Mouse (Mus musculus) lung, adult 18-20 months (tissue): ENCODE results near the gene Dusp22.
A peak's percentile ranks its signal among the peaks of the same experiment; 100 is the strongest.

Source experiments
- DNase-seq, 2 experiments: peaks; one replicate each; pipeline ENCODE4 v3.0.0; 2022; ENCODE audit warnings: mixed read lengths in 2 of 2

Dusp22 gene

GRCm38 (mm10) chr13:30716611-30717010 is 56.8 kb downstream of the Dusp22 start:
- no peak for DNase-seq

- DNase-seq, result no peak
Observed at GRCm38 (mm10) chr13:30722601-30723000, 62.8 kb downstream of the Dusp22 start.

- no peak for DNase-seq
Observed at GRCm38 (mm10) chr13:30723258-30723657, 63.5 kb downstream of the Dusp22 start.

- DNase-seq, result no peak
Observed at GRCm38 (mm10) chr13:30723858-30724257, 64.1 kb downstream of the Dusp22 start.

- no peak for DNase-seq
Observed at GRCm38 (mm10) chr13:30724691-30725271, 65.0 kb downstream of the Dusp22 start.

GRCm38 (mm10) chr13:30726879-30727278 is 67.1 kb downstream of the Dusp22 start:
- no peak for DNase-seq

GRCm38 (mm10) chr13:30728155-30728554 is 68.4 kb downstream of the Dusp22 start:
- no peak for DNase-seq

- peak in 1 of 2 experiments; percentile 35 for DNase-seq
Observed at GRCm38 (mm10) chr13:30729245-30729644, 69.4 kb downstream of the Dusp22 start.

- DNase-seq, result no peak
Observed at GRCm38 (mm10) chr13:30730104-30730793, 70.5 kb downstream of the Dusp22 start.

GRCm38 (mm10) chr13:30732709-30733445 is 73.1 kb downstream of the Dusp22 start:
- no peak for DNase-seq

- DNase-seq, result no peak
Observed at GRCm38 (mm10) chr13:30736721-30737120, 76.9 kb downstream of the Dusp22 start.

GRCm38 (mm10) chr13:30737257-30737656 is 77.5 kb downstream of the Dusp22 start:
- DNase-seq, result no peak

GRCm38 (mm10) chr13:30738310-30738840 is 78.6 kb downstream of the Dusp22 start:
- DNase-seq, result no peak

GRCm38 (mm10) chr13:30741172-30741571 is 81.4 kb downstream of the Dusp22 start:
- DNase-seq, result no peak

- DNase-seq, result no peak
Observed at GRCm38 (mm10) chr13:30742411-30742970, 82.7 kb downstream of the Dusp22 start.

GRCm38 (mm10) chr13:30745121-30745520 is 85.3 kb downstream of the Dusp22 start:
- DNase-seq, result no peak

GRCm38 (mm10) chr13:30747068-30747467 is 87.3 kb downstream of the Dusp22 start:
- no peak for DNase-seq

- DNase-seq, result no peak
Observed at GRCm38 (mm10) chr13:30747504-30747903, 87.7 kb downstream of the Dusp22 start.

GRCm38 (mm10) chr13:30748321-30748720 is 88.5 kb downstream of the Dusp22 start:
- no peak for DNase-seq

GRCm38 (mm10) chr13:30749021-30749556 is 89.3 kb downstream of the Dusp22 start, which contains the start of gene Irf4:
TSS of gene Irf4 (plus strand) at chr13:30749226.
- DNase-seq, result peak; percentile 70 to 71

- DNase-seq, result peak in 1 of 2 experiments; percentile 14
Observed at GRCm38 (mm10) chr13:30749557-30750141, 89.8 kb downstream of the Dusp22 start.
